Mouse (Mus musculus) CD8-positive naive resting alpha-beta T cell, adult 2 months (primary cell): Measurements from ENCODE around the gene Bmp3.

Experiments
- DNase-seq, 2 experiments: peaks; one replicate each; pipeline ENCODE4 v3.0.0; 2022; ENCODE audit warnings: low read depth in 2 of 2, low spot score in 2 of 2

Gene Bmp3

DNA sequence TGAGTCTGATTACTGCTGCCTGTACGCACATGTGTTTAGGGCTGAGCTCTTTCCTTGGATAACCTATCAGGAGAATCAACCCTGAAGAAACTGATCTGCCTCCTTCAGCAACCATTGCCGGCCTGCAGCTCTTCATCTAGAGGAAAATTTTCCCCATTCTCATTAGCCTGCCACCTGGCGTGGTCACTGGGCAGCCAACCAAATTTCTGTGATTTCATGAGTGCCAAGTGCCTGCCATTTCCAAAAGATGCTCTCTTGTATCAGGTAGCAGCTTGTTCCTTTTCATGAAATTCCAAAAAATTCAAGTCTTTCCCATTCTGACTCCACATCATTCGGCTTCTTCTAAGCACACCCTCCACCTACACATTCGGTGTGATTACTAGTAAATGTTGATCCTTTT, 46.7 kb downstream of the Bmp3 start:
- no peak for DNase-seq

DNA sequence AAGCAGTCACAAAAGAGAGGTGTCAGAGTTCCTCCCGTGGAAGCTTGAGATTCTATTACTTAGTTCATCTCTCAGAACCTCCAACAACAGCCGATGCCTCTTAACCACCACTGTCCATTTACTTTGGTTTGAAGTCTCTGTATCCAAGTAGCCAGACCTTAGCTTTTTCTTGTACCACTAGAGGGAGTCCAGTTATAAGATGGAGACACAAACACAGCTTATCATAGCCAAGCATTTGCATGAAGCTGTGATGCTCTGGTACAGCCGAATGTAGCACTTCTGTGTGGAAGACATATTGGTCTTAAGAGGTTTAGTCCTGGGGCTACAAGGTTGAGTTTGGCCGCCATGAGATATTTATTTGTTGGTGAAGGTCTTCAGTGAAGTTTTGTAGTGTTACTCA, 48.1 kb downstream of the Bmp3 start:
- DNase-seq: no peak

DNA sequence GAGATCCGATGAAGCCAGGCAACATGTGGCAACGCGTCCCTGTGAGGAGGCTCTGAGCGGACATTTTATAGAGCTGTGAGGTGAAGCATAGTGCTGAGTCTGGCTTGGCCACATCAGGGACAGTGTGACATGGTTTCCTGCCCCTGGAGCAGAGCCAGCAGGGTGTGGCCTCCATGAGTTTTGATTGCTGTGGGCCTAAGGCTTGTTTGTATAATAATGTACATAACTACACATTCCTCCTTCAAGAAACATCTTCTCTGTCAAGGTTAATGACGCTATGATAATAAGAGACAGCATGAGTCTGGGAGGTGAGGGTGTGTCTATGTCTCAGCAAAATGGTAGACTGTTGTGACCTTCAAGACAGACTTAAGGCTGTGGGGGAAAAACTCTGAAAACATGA, 64.5 kb downstream of the Bmp3 start:
- no peak for DNase-seq

DNA sequence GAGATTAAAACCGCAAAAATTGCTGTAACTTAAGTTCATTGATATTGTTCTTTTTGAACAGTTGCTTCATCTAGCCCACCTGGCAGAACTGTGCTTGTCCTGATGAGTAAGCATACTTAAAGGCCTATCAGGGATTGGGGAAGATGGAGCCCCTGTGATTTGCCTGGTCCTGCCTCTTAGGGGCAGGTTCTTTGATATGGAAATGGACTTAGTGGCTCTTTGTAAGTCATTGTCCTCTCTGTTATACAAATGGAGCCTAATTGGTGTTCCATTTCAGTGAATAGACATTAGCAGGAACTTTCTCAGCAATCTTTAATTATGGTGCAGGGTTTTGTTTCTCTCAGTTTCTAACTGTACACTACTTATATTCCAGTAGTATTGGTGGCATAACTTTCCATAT, 67.4 kb downstream of the Bmp3 start:
- no peak for DNase-seq

DNA sequence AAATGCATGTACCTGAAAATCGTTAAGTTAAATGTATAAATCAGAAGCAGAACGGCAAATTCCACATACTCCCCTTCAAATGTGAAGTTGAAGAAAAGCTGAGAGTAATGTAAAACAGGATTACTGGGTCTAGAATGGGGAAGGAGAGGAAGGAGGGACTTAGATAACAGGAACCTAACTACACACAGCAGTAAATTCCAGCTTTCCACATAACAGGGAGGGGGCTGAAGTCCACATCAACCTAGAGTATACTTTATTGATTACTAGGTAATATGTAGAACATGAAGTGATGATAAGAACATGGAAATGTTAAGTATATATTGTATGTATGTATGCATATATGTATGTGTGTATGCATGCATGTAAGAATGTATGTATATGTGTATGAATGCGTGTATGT, 68.7 kb downstream of the Bmp3 start:
- DNase-seq: no peak
